Mouse (Mus musculus) lung, postnatal 14 days (tissue): ENCODE data around the gene Ncaph.
"Not testable (repeated sequence)": the region's sequence is repeated elsewhere in the genome, so short reads cannot be mapped to it uniquely, and the experiment has no call there.

Source experiments
- DNase-seq: peaks from one replicate; pipeline ENCODE4 v3.0.0; 2021

Ncaph gene

DNA sequence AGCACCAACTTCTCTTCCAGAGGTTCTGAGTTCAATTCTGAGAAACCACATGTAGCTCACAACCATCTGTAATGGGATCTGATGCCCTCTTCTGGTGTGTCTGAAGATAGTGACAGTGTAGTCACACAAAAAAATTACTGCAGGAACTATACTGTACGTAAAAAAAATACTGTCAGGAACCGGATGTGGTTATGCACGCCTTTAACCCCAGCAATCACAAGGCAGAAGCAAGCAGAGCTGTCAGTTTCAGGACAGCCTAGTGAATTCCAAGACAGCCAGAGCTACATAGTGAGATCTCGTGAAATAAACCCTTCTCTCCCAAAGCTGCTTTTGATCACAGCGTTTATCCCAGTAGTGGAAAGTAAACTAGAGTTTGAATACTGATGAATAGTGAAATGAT, 47.5 kb downstream of the Ncaph start:
- no peak for DNase-seq

DNA sequence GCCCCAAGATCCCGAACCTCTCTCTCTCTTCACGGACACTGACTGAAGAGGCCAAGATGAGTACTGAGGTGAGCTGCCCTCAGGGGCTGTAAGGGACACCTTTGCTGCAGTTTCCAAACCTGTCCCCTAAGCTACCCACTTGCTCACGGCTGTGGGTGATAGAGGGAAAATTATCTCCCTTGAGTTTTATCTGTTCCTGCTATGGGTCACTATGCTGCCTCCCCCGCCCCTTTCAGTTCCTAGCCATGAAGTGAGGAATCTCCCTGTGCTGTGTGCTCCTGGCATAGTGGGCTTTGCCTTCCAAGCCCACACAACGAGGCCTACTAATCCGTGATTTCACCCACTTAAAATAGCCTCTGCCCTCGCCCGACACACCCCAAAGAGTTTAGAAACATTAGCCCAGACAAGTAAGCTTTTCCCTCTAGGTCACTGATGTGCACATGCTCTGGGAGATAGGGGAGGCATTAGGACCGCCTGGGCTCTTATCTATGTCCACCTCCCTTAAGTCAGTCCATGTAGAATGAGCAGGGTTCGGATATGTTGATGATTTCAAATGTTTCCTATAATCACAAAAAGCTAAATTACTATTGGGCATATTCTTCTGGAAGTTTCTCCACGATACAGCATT, 53.0 kb downstream of the Ncaph start:
- no peak for DNase-seq

- no peak for DNase-seq
Measured at GRCm38 (mm10) chr2:127079881-127080590, 53.7 kb downstream of the Ncaph start.

- not testable (repeated sequence) for DNase-seq
Measured at GRCm38 (mm10) chr2:127079066-127079465, 54.7 kb downstream of the Ncaph start.

DNA sequence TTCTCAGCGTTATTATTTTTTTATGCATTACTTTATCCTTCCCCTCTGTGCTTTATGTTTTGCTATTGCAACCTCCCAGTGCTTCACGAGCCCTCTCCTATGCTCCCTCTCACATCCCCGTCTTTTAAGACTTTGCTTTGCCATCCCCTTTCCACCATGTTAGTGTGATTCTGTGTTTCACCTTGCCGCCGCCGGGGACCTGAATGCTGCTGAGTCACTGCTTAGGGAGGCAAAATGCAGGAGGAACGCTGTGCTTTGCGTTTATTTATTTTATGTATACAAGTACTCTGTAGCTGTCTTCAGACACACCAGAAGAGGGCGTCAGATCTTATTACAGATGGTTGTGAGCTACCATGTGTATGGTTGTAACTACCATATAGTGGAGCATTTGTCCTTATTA, 56.1 kb downstream of the Ncaph start:
- DNase-seq, result no peak

DNA sequence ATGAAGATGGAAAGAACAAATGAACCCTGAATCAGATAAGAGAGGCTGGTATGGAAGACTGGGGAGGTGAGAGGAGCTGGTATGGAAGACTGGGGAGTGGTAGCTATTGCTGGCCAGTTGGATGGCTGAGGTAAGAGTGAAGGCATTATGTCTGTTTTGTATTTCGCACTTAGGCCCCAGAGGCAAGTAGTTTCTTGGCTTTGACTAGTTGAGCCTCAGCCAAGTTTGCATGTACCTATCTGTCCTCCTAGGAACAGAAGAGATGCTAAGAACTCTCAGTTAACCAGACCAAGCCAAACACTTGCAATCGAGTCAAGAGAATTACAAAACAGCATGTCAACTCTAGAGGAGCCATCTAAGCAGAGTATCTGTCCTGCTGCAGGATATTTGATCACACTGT, 59.6 kb downstream of the Ncaph start:
- no peak for DNase-seq

- no peak for DNase-seq
Measured at GRCm38 (mm10) chr2:127070879-127071278, 62.9 kb downstream of the Ncaph start.

DNA sequence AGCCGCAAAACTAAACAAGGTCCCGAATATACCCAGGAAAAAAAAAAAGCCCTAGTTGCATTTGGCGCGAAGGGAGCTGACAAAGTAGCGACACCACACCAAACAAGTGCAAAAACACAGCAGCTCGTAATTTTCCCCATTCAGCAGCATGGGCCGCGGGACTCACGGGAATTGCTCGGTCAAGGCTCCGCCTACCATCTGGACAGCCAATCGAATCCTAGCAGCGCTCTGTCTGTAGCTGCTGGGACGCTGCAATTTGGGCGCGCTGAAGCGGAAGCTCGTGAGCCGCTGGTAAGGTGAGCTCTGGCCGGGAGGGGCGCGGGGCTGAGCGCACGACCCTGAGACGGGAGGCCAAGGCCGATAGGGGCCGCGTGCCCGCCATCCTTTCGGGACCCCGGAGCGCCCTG, 63.3 kb downstream of the Ncaph start, which contains the start of gene Blvra:
Gene Blvra, plus strand, starts transcription at position 231 of the 407 bp plus-strand sequence.
- peak; percentile 86 for DNase-seq

DNA sequence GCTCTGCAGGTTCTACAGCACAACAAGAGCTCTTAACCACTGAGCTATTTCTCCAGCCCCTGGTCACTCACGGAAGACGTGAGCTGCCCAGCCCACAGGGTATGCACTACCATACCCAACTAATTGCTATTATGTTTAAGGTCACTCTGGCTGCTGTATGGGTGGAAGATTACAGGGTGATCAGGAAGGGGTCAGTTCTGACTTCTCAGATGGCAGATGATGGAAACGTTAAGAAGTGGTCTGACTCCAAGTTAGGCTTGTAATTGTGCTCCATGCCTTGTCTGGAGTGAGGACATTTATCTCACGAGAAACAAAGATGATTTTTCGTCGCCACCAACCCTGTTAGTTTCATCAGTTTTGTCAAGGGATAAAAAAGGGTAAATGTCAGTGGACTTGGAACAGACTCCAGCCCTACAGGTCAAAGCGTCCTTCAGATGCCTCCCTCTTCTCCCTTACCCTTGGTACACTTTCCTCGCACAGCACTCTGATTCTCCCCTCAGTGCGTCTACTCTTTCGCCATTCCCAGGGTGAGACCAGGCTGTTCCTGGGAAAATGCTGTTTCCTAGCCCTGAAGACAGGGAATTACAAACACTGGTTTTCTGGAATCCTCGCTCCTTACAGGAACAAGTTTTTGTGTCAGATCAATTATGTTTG, 63.8 kb downstream of the Ncaph start:
- DNase-seq, result no peak

- DNase-seq, result no peak
Measured at GRCm38 (mm10) chr2:127068806-127069205, 64.9 kb downstream of the Ncaph start.

DNA sequence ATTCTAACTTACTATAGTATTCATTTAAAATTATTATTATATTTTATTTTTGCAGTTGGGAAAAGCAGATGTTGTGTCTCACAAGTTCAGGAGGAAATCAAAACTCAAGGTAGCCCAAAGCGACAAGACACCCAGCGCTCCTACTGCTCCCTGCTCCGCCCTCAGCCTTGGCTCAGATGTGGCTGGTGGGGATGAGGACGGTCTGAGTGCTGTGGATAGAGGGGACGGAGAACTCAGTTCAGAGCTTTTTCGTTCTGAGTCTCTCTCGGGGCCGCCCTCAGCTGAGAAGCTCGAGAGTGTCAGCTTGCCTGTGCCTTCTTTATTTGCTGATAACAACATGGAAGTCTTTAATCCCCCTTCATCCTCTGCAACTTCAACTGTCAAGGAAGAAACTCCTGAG, 72.3 kb downstream of the Ncaph start:
- DNase-seq, result no peak
